Mouse (Mus musculus) layer of hippocampus, postnatal 14 days (tissue): ENCODE data around the gene Gm49378. TPM values are rescaled to one million over a fixed set of nuclear protein-coding genes. Genes with fewer than 3 reads are reported as not detected.

ENCODE experiments used
- DNase-seq, 2 experiments: peaks; one replicate each; pipeline ENCODE4 v3.0.0; 2021 to 2022; ENCODE audit warnings: low spot score in 2 of 2, mixed read lengths in 1 of 2
- total RNA-seq, 2 experiments: library from RNA; stranded (reverse); gene quantifications; 2 replicates each; pipeline ENCODE4 v1.2.3; 2021

Gene Gm49378
- total RNA-seq, 2 experiments from 2014 or later: 0.18 to 4.2 TPM

- DNase-seq: peak; percentile 87 to 96
Measured at GRCm38 (mm10) chr14:55590748-55591330, 46.9 kb downstream of the Gm49378 start, which contains the start of gene Psme2. Gene Psme2 (minus strand): TSS chr14:55591113.

GRCm38 (mm10) chr14:55589771-55590448 is 47.8 kb downstream of the Gm49378 start:
- no peak for DNase-seq

- DNase-seq: no peak
Measured at GRCm38 (mm10) chr14:55589271-55589670, 48.4 kb downstream of the Gm49378 start.

GRCm38 (mm10) chr14:55586149-55586548 is 51.5 kb downstream of the Gm49378 start:
- DNase-seq: no peak

GRCm38 (mm10) chr14:55585566-55585960 is 52.1 kb downstream of the Gm49378 start:
- DNase-seq: no peak

GRCm38 (mm10) chr14:55584702-55585565 is 52.8 kb downstream of the Gm49378 start, which contains the start of gene Emc9:
Gene Emc9 (minus strand): TSS chr14:55585302.
- DNase-seq: peak; percentile 47 to 51

- no peak for DNase-seq
Measured at GRCm38 (mm10) chr14:55584303-55584701, 53.4 kb downstream of the Gm49378 start.

GRCm38 (mm10) chr14:55581981-55582681 is 55.6 kb downstream of the Gm49378 start:
- DNase-seq: no peak

- DNase-seq: no peak
Measured at GRCm38 (mm10) chr14:55580731-55581130, 57.0 kb downstream of the Gm49378 start.

- no peak for DNase-seq
Measured at GRCm38 (mm10) chr14:55579511-55580496, 57.9 kb downstream of the Gm49378 start.

Other genes with a start within 250 kb of the Gm49378 start
- 10 to 100 TPM; 17.0 to 21.9 TPM for gene Dhrs4, start 159.1 kb downstream of the Gm49378 start, total RNA-seq
- 10 to 100 TPM; 68.3 to 97.6 TPM for gene Carmil3, start 147.2 kb downstream of the Gm49378 start, total RNA-seq
- gene Cpne6, start 127.5 kb downstream of the Gm49378 start, total RNA-seq: 100 to 1,000 TPM; 544 to 545 TPM
- gene Nrl, start 112.9 kb downstream of the Gm49378 start, total RNA-seq: 1 to 10 TPM; 1.5 to 2.2 TPM
- 10 to 100 TPM; 24.0 to 26.8 TPM for gene Pck2, start 97.6 kb downstream of the Gm49378 start, total RNA-seq
- gene Dcaf11, start 77.9 kb downstream of the Gm49378 start, total RNA-seq: 10 to 100 TPM; 66.9 to 72.3 TPM
- 1 to 10 TPM in 1 of 2 experiments, under 1 TPM in 1; 0.98 to 1.1 TPM for gene A730061H03Rik, start 77.5 kb downstream of the Gm49378 start, total RNA-seq
- gene Fitm1, start 62.3 kb downstream of the Gm49378 start, total RNA-seq: not detected
- 10 to 100 TPM; 59.8 to 64.3 TPM for gene Psme1, start 59.8 kb downstream of the Gm49378 start, total RNA-seq
- 10 to 100 TPM; 39.0 to 42.3 TPM for gene Emc9, start 52.6 kb downstream of the Gm49378 start, total RNA-seq
- 10 to 100 TPM; 48.3 to 51.6 TPM for gene Psme2, start 46.8 kb downstream of the Gm49378 start, total RNA-seq
- gene Rnf31, start 46.2 kb downstream of the Gm49378 start, total RNA-seq: 10 to 100 TPM; 34.6 to 37.0 TPM
- gene Irf9, start 34.3 kb downstream of the Gm49378 start, total RNA-seq: 1 to 10 TPM; 8.2 to 8.5 TPM
- gene Rec8, start 19.9 kb downstream of the Gm49378 start, total RNA-seq: 1 to 10 TPM; 2.0 to 2.6 TPM
- 100 to 1,000 TPM; 120 to 145 TPM for gene Ipo4, start 1.9 kb downstream of the Gm49378 start, total RNA-seq
- 10 to 100 TPM; 49.0 to 51.1 TPM for gene Tm9sf1, start 5.9 kb upstream of the Gm49378 start, total RNA-seq
- under 1 TPM; 0.81 to 0.90 TPM for gene Tssk4, start 12.3 kb upstream of the Gm49378 start, total RNA-seq
- 10 to 100 TPM; 46.9 to 47.8 TPM for gene Mdp1, start 22.6 kb upstream of the Gm49378 start, total RNA-seq
- gene Gmpr2, start 34.0 kb upstream of the Gm49378 start, total RNA-seq: 10 to 100 TPM; 27.5 to 27.6 TPM
- gene Nedd8, start 34.2 kb upstream of the Gm49378 start, total RNA-seq: 100 to 1,000 TPM; 298 to 325 TPM
- gene Tinf2, start 43.9 kb upstream of the Gm49378 start, total RNA-seq: 10 to 100 TPM; 13.9 to 17.0 TPM
- gene Tgm1, start 76.0 kb upstream of the Gm49378 start, total RNA-seq: under 1 TPM in 1 of 2 experiments, not detected in 1; 0.23 TPM
- 10 to 100 TPM; 41.4 to 41.8 TPM for gene Rabggta, start 84.4 kb upstream of the Gm49378 start, total RNA-seq
- gene Dhrs1, start 107.8 kb upstream of the Gm49378 start, total RNA-seq: 100 to 1,000 TPM in 1 of 2 experiments, 10 to 100 TPM in 1; 96.3 to 102 TPM
- gene Nop9, start 107.8 kb upstream of the Gm49378 start, total RNA-seq: 10 to 100 TPM; 15.7 to 17.3 TPM
- 1 to 10 TPM in 1 of 2 experiments, under 1 TPM in 1; 0.43 to 1.3 TPM for gene Cideb, start 120.6 kb upstream of the Gm49378 start, total RNA-seq
- under 1 TPM; 0.30 to 0.38 TPM for gene Ltb4r2, start 123.5 kb upstream of the Gm49378 start, total RNA-seq
- gene Ltb4r1, start 128.1 kb upstream of the Gm49378 start, total RNA-seq: under 1 TPM; 0.46 to 0.55 TPM
- 1 to 10 TPM; 3.9 to 4.2 TPM for gene Adcy4, start 146.2 kb upstream of the Gm49378 start, total RNA-seq
- gene Ripk3, start 151.0 kb upstream of the Gm49378 start, total RNA-seq: under 1 TPM; 0.37 to 0.43 TPM
- 1 to 10 TPM; 3.5 to 4.0 TPM for gene Nfatc4, start 185.2 kb upstream of the Gm49378 start, total RNA-seq
- 10 to 100 TPM; 11.3 to 11.4 TPM for gene Nynrin, start 216.1 kb upstream of the Gm49378 start, total RNA-seq
- gene Cbln3, start 246.5 kb upstream of the Gm49378 start, total RNA-seq: under 1 TPM; 0.38 to 0.69 TPM
- gene Khnyn, start 247.1 kb upstream of the Gm49378 start, total RNA-seq: 10 to 100 TPM; 11.5 to 11.9 TPM